ENCODE assay signal across 29 mouse cellular contexts in the genomic region with DNA sequence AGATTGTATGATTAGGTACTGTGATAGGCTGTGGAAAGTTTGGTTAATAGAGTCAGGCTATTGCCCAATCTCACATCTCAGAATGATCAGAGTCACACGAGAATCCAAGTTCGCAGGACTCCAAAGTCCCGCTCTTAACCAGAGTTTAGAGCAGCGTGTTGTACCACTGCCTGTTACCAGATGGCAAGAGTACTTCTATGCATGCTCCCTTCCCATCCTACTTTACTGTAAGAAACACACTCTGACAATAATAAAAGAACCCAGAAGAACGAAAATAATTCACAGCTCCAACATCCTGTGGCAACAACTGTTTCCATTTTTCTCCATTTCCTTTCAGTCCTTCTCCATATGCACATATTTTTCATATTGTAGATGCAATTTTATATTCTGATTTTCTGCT. TPM values are rescaled to one million over a fixed set of nuclear protein-coding genes. Genes with fewer than 3 reads are reported as not detected.
DNase-seq lines count a peak whose midpoint lies in the region; ATAC-seq and TF ChIP-seq lines count a peak whose summit lies in the region.
"Had no signal": no experiment of that assay in that cellular context is flagged by ENCODE, and none has a peak within 500 bp of the region (broad histone marks: within the 10 kb centered on the region; RNA-seq: fewer than 3 reads in every experiment).

No protein-coding gene starts in this region.

- DNase-seq in heart, adult 11 months = peak; percentile 15
- no peak for DNase-seq in heart, adult 9 months (ENCODE audit: low spot score in 2 of 2)
- peak; percentile 44 for DNase-seq in 416B (ENCODE audit: low read depth)
- DNase-seq in left cerebral cortex, adult 8-10 months (ENCODE audit: low spot score in 2 of 2) = no peak
- no peak for DNase-seq in midbrain, postnatal 0 days (ENCODE audit: low spot score)
- DNase-seq in c-Kit-positive CD71-positive TER-119-positive erythroid progenitor cells, embryonic 14.5 days (ENCODE audit: low spot score) = no peak
- DNase-seq: adrenal gland, postnatal 10 days; cerebellum, adult 11 months; cerebellum, adult 2 months; cerebellum, adult 9-11 months; cerebellum, postnatal 25 days; gastrocnemius, adult 2 months; gastrocnemius, postnatal 14 days; heart, adult 2 months; heart, postnatal 10 days; heart, postnatal 4 days had no signal

- no peaks in the 10 kb centered on the region for H3K36me3 ChIP-seq in midbrain, postnatal 0 days (ENCODE audit: insufficient read depth, low read length)
- H3K36me3 ChIP-seq: forebrain, embryonic 12.5 days; forebrain, embryonic 15.5 days; G1E; heart, embryonic 12.5 days; heart, embryonic 15.5 days had no signal

- WGBS in midbrain, postnatal 0 days = 94% methylated on average over 5 of the region's 5 CpGs

- peak; percentile 30 for ATAC-seq in CD4-positive, CD25-positive, alpha-beta regulatory T cell, adult 4 months
- peak; percentile 40; the same call in 1 of the 2 replicates for ATAC-seq in granulocyte monocyte progenitor cell, adult 5-6 weeks (replicated peaks; ENCODE audit: poor library complexity, severe bottlenecking)
- ATAC-seq in midbrain, postnatal 0 days (ENCODE audit: low FRiP score) = no peak
- ATAC-seq: forebrain, embryonic 15.5 days; hindbrain, postnatal 0 days; intestine, postnatal 0 days had no signal

- no peak overlapping the region for H3K4me2 ChIP-seq in midbrain, postnatal 0 days (ENCODE audit: low read depth, low read length, poor library complexity, severe bottlenecking)
- H3K4me2 ChIP-seq: forebrain, embryonic 12.5 days; forebrain, embryonic 15.5 days; heart, embryonic 12.5 days; heart, embryonic 15.5 days; hindbrain, embryonic 14.5 days had no signal

- no peaks in the 10 kb centered on the region for H3K9me3 ChIP-seq in midbrain, postnatal 0 days (ENCODE audit: low read length)
- H3K9me3 ChIP-seq: forebrain, embryonic 12.5 days; forebrain, embryonic 15.5 days; G1E; heart, embryonic 12.5 days; heart, embryonic 15.5 days had no signal

- no peak for TF ChIP-seq CTCF in midbrain, postnatal 0 days (IDR thresholded peaks at IDR 0.05)

- no peak overlapping the region for H3K27ac ChIP-seq in midbrain, postnatal 0 days (ENCODE audit: low read depth, low read length)
- H3K27ac ChIP-seq: forebrain, embryonic 12.5 days; forebrain, embryonic 15.5 days; gastrocnemius, adult 2 months; heart, adult 2 months; heart, embryonic 15.5 days; hindbrain, embryonic 14.5 days; hindbrain, postnatal 0 days had no signal

- H3K4me1 ChIP-seq in midbrain, postnatal 0 days (ENCODE audit: insufficient read depth, low read length) = no peaks in the 10 kb centered on the region
- H3K4me1 ChIP-seq: heart, embryonic 12.5 days; heart, embryonic 15.5 days had no signal

- no peaks in the 10 kb centered on the region for H3K27me3 ChIP-seq in midbrain, postnatal 0 days (ENCODE audit: insufficient read depth, low read length)
- H3K27me3 ChIP-seq: CH12.LX; forebrain, embryonic 12.5 days; forebrain, embryonic 15.5 days; heart, embryonic 12.5 days; heart, embryonic 15.5 days; Patski had no signal

- H3K4me3 ChIP-seq in midbrain, postnatal 0 days (ENCODE audit: low read depth, low read length) = no peak overlapping the region
- H3K4me3 ChIP-seq: erythroblast, embryonic 14.5 days; forebrain, embryonic 12.5 days; forebrain, embryonic 15.5 days; gastrocnemius, adult 2 months; heart, adult 2 months; heart, embryonic 12.5 days; heart, embryonic 15.5 days had no signal

- no peak overlapping the region for H3K9ac ChIP-seq in midbrain, postnatal 0 days (replicated peaks; ENCODE audit: low read length, poor library complexity, severe bottlenecking)
- H3K9ac ChIP-seq: forebrain, embryonic 12.5 days; forebrain, embryonic 15.5 days; heart, embryonic 12.5 days; heart, embryonic 15.5 days; hindbrain, embryonic 14.5 days had no signal

RNA-seq across cellular contexts. Expression of gene Irf2, which starts 41.4 kb away (rescaled TPM):
- 100 to 1,000 TPM; 244 to 267 TPM for polyA plus RNA-seq in CD4-positive, CD25-positive, alpha-beta regulatory T cell, adult 4 months (2017; shearing (Covaris generic))
- 48.8 and 67.9 TPM in 2 replicates for total RNA-seq in granulocyte monocyte progenitor cell, adult 5-6 weeks (2014; fragmentation: Nextera tagmentation)
- total RNA-seq in granulocyte monocyte progenitor cell, adult 5-6 weeks (2017) = 12.6 and 20.4 TPM in 2 replicates
- 10 to 100 TPM; 56.2 to 72.4 (median 57.3) TPM for total RNA-seq in left cerebral cortex, adult 8-10 months (2022)
- 3.3 and 4.0 TPM in 2 replicates for total RNA-seq in midbrain, postnatal 0 days (2014; rRNA removed)
- polyA plus RNA-seq in midbrain, postnatal 0 days (2015; fragmentation: Nextera tagmentation; extraction: Ambion mirVana) = 9.5 and 9.7 TPM in 2 replicates

Comparison
In these comparisons a context has a peak if more than half of its experiments do, and no peak if none do; other contexts are left out.
1. DNase-seq: peak in heart, adult 11 months (single experiment) and 416B (single experiment); none in heart, adult 9 months (0 of 2), left cerebral cortex, adult 8-10 months (0 of 2), midbrain, postnatal 0 days (single experiment) and c-Kit-positive CD71-positive TER-119-positive erythroid progenitor cells, embryonic 14.5 days (single experiment).